Mouse (Mus musculus) thymus, adult 2 months (tissue): Measurements from ENCODE around the gene Sema4g.

ENCODE experiments used
- CTCF ChIP-seq: fragments of 200-500 bp; IDR thresholded peaks from 2 replicates; pipeline ENCODE4 v1.5.1; 2012; ENCODE audit warnings: mild to moderate bottlenecking, control low read depth, low read length, moderate library complexity, borderline replicate concordance; ENCODE audit not compliant: control insufficient read depth, poor library complexity, insufficient read depth; ENCODE audit errors: extremely low read depth
- POLR2A ChIP-seq: fragments of 200-500 bp; IDR thresholded peaks from 2 replicates; pipeline ENCODE4 v1.6.1; 2012; ENCODE audit warnings: mild to moderate bottlenecking, low read length, control low read depth, moderate library complexity; ENCODE audit not compliant: control insufficient read depth, poor library complexity, insufficient read depth; ENCODE audit errors: extremely low read depth

DNA sequence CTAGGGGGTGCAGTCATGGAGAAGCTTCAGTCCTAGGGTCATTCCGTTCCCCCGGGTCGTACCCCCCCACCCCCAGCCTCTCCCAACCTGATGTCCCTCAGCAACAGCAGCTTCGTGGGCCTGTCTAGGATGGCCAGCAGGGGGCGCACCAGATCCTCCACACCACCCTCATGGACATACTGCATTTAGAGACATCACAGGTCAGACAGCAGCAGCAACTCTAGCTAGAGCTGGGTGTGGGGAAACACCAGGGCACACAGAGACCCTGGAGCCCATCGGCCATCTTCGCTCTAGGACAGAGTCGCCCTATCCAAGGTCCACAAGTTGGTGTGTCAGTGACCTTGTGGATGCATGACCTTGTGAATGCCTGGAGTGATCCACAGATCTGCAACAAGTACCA is 41.2 kb downstream of the Sema4g start:
- TF ChIP-seq POLR2A (no peak), CTCF (peak; percentile 95)
